Mouse (Mus musculus) erythroblast, embryonic 14.5 days (primary cell): ENCODE data around the gene Pink1.

Experiments used
- GATA1 ChIP-seq: IDR thresholded peaks from 2 replicates; pipeline ENCODE4 v1.6.1; 2012; ENCODE audit warnings: low read length, inconsistent platforms, mixed read lengths
- TAL1 ChIP-seq: IDR thresholded peaks from 3 replicates; pipeline ENCODE4 v1.6.1; 2012; ENCODE audit warnings: low read length, inconsistent platforms, mixed read lengths

GRCm38 (mm10) chr4:138339963-138340362, 13.9 kb upstream of the Pink1 start:
- no peak for TF ChIP-seq GATA1
- TF ChIP-seq TAL1 = no peak
